Mouse (Mus musculus) ES-E14 (cell line): ENCODE results near the gene Palb2. TPM values are rescaled to one million over a fixed set of nuclear protein-coding genes. Genes with fewer than 3 reads are reported as not detected.

Experiments used
- DNase-seq: peaks from one replicate; pipeline ENCODE4 v3.0.0-alpha.2; 2013; ENCODE audit warnings: low read depth, low spot score
- H3K27ac ChIP-seq: 2 replicates; pipeline ENCODE4 v1.5.1; 2012; ENCODE audit warnings: low read depth, mild to moderate bottlenecking, low read length, moderate library complexity, mixed read lengths; ENCODE audit not compliant: poor library complexity, insufficient read depth, severe bottlenecking
- H3K36me3 ChIP-seq: 2 replicates; pipeline ENCODE4 v1.6.1; 2012; ENCODE audit warnings: mild to moderate bottlenecking, low read length, moderate library complexity, mixed read lengths; ENCODE audit not compliant: control insufficient read depth, poor library complexity, insufficient read depth, severe bottlenecking
- H3K4me1 ChIP-seq, 2 experiments: fragments of 150-350 bp in 1 of 2; sonication (generic) in 1 of 2; 2 replicates each; pipeline ENCODE4 v1.6.1; 2012; ENCODE audit warnings: low read length in 2 of 2, mild to moderate bottlenecking in 1 of 2, mixed read lengths in 1 of 2; ENCODE audit not compliant: control insufficient read depth in 2 of 2, insufficient read depth in 2 of 2, poor library complexity in 1 of 2
- H3K4me3 ChIP-seq, 2 experiments: fragments of 150-350 bp in 1 of 2; sonication (generic) in 1 of 2; 2 replicates each; pipeline ENCODE4 v1.5.1; 2012; ENCODE audit warnings: low read length in 2 of 2, low read depth in 1 of 2, mild to moderate bottlenecking in 1 of 2, mixed read lengths in 1 of 2; ENCODE audit not compliant: insufficient read depth in 1 of 2, poor library complexity in 1 of 2, severe bottlenecking in 1 of 2
- H3K9ac ChIP-seq: 2 replicates; pipeline ENCODE4 v1.6.1; 2012; ENCODE audit warnings: low read depth, mild to moderate bottlenecking, low read length, mixed read lengths; ENCODE audit not compliant: poor library complexity, insufficient read depth, severe bottlenecking
- H3K9me3 ChIP-seq: fragments of 150-350 bp; sonication (generic); 2 replicates; pipeline ENCODE4 v1.6.1; 2012; ENCODE audit warnings: low read depth, mild to moderate bottlenecking, low read length; ENCODE audit not compliant: control insufficient read depth, insufficient read depth
- CHD2 ChIP-seq: IDR thresholded peaks from 2 replicates; pipeline ENCODE4 v1.6.1; 2014; ENCODE audit warnings: mild to moderate bottlenecking, low read depth, low read length, inconsistent platforms
- HCFC1 ChIP-seq: IDR thresholded peaks from 2 replicates; pipeline ENCODE4 v1.6.1; 2012; ENCODE audit warnings: low read length, inconsistent platforms, borderline replicate concordance; ENCODE audit not compliant: insufficient read depth
- MAFK ChIP-seq: IDR thresholded peaks from 2 replicates; pipeline ENCODE4 v1.6.1; 2014; ENCODE audit warnings: mild to moderate bottlenecking, low read depth, low read length, inconsistent platforms; ENCODE audit not compliant: insufficient read depth
- ZC3H11A ChIP-seq: IDR thresholded peaks from 2 replicates; pipeline ENCODE4 v1.6.1; 2012; ENCODE audit warnings: low read depth, mild to moderate bottlenecking, inconsistent platforms, low read length, borderline replicate concordance
- ZNF384 ChIP-seq: IDR thresholded peaks from 2 replicates; pipeline ENCODE4 v1.6.1; 2012; ENCODE audit warnings: low read depth, low read length, inconsistent platforms
- in situ Hi-C, 2 experiments: fragments of 600-800 bp; cut with MboI; formaldehyde crosslinking; loops; one replicate each; pipeline ENCODE4 v1.15.1; 2025; ENCODE audit warnings: low sequenced_read_pairs in 2 of 2, inconsistent platforms in 1 of 2; ENCODE audit not compliant: unreplicated experiment in 2 of 2
- total RNA-seq: library from RNA; depleted of rRNA; stranded (reverse); fragments of 300-350 nt; gene quantifications from 2 replicates; pipeline ENCODE4 v1.2.3, GENCODE M21; 2012

Palb2 gene
- total RNA-seq, 1 experiment, result 21.0 TPM

GRCm38 (mm10) chr7:122079798-122080554 is 52.8 kb downstream of the Palb2 start:
- in situ Hi-C loops, result no loop called here
- H3K27ac ChIP-seq, result no peak overlapping the region
- no peak overlapping the region for H3K9ac ChIP-seq
- peaks cover 41% of the 10 kb centered on the region for H3K36me3 ChIP-seq
- no peaks in the 10 kb centered on the region for H3K4me1 ChIP-seq
- no peak for DNase-seq
- no peak for TF ChIP-seq CHD2
- TF ChIP-seq HCFC1, result no peak
- TF ChIP-seq ZC3H11A, result no peak
- no peak for TF ChIP-seq ZNF384
- no peak for TF ChIP-seq MAFK
- no peaks in the 10 kb centered on the region for H3K9me3 ChIP-seq
- no peak overlapping the region for H3K4me3 ChIP-seq

GRCm38 (mm10) chr7:122074374-122074773 is 58.4 kb downstream of the Palb2 start:
- H3K9ac ChIP-seq, result no peak overlapping the region
- H3K4me1 ChIP-seq, result peaks cover 0 to 2% of the 10 kb centered on the region in 2 experiments; a peak in 1 of 4 replicates
- no peak overlapping the region for H3K4me3 ChIP-seq
- peaks cover 50% of the 10 kb centered on the region for H3K36me3 ChIP-seq
- no peak overlapping the region for H3K27ac ChIP-seq
- H3K9me3 ChIP-seq, result no peaks in the 10 kb centered on the region
- no peak for TF ChIP-seq ZC3H11A
- TF ChIP-seq ZNF384, result no peak
- no peak for TF ChIP-seq CHD2
- no peak for TF ChIP-seq HCFC1
- no peak for DNase-seq
- in situ Hi-C loops, result no loop called here

GRCm38 (mm10) chr7:122067517-122068381 is 65.0 kb downstream of the Palb2 start:
- Histone ChIP-seq H3K4me1 (peaks cover 6 to 7% of the 10 kb centered on the region in 2 experiments; a peak in 2 of 4 replicates), H3K9me3 (no peaks in the 10 kb centered on the region), H3K27ac (peak overlapping the region; percentile 76), H3K36me3 (peaks cover 20% of the 10 kb centered on the region), H3K9ac (peak overlapping the region; percentile 92), H3K4me3 (peak overlapping the region; percentile 82 to 94)
- no peak for TF ChIP-seq CHD2
- no peak for TF ChIP-seq ZNF384
- TF ChIP-seq ZC3H11A, result no peak
- no peak for TF ChIP-seq MAFK
- TF ChIP-seq HCFC1, result no peak
- in situ Hi-C loops, result no loop called here
- DNase-seq, result no peak

- in situ Hi-C loops, result no loop called here
- Histone ChIP-seq H3K4me1 (peaks cover 6 to 7% of the 10 kb centered on the region in 2 experiments; a peak in 2 of 4 replicates), H3K4me3 (peak within 1 kb of the TSS; percentile 82 to 94), H3K9ac (peak within 1 kb of the TSS; percentile 92), H3K36me3 (peaks cover 17% of the 10 kb centered on the region), H3K27ac (peak within 1 kb of the TSS; percentile 95), H3K9me3 (no peaks in the 10 kb centered on the region)
- TF ChIP-seq MAFK (0 out of 2 replicates have a peak, but pooled peaks have one; percentile 2), CHD2 (peak; percentile 19; the same call in 1 of the 2 replicates), ZC3H11A (no peak), ZNF384 (no peak), HCFC1 (0 out of 2 replicates have a peak, but pooled peaks have one; percentile 42)
- peak; percentile 96 for DNase-seq
These were observed 65.8 kb downstream of the Palb2 start, which contains the start of the genes Ubfd1 and Ears2 for GRCm38 (mm10) chr7:122066945-122067516. Gene Ubfd1 (plus strand): TSS chr7:122067175. Gene Ears2 (minus strand): TSS chr7:122067263.
